Mouse (Mus musculus) cerebellum, adult 9-11 months (tissue): ENCODE results near the gene Olfr724.
"Not testable (repeated sequence)": the region's sequence is repeated elsewhere in the genome, so short reads cannot be mapped to it uniquely, and the experiment has no call there.

Experiments used
- DNase-seq: peaks from one replicate; pipeline ENCODE4 v3.0.0; 2022

The Olfr724 gene

DNA sequence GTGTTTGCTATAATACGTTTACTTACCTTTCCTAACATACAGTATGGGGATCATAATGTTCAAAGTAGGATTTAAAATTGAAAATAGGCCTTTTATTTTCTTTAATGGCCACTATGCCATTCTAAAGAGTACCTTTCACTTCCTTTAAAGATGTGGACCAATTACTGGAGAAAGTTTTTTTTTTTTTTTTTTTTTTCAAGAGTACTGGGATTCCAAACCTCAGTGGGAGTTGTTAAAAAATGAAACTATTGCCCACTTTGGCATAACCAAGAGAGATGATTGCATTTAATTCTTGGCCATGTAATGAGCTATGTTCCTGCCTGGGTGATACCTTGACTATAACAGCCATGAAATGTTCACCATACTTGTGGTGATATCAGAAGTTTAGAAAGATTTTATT lies at the start of gene Olfr724:
Gene Olfr724 (minus strand): TSS at position 101 of the 400 bp plus-strand sequence.
- DNase-seq: not testable (repeated sequence)

GRCm38 (mm10) chr14:49955890-49956289 lies 7.2 kb downstream of the Olfr724 start:
- no peak for DNase-seq

DNA sequence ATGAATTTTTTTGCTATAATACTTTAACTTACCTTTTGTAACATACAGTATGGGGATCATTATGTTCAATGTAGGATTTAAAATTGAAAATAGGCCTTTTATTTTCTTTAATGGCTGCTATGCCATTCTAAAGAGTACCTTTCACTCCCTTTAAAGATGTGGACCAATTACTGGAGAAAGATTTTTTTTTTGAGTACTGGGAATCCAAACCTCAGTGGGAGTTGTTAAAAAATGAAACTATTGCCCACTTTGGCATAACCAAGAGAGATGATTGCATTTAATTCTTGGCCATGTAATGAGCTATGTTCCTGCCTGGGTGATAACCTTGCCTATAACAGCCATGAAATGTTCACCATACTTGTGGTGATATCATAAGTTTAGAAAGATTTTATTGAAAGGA lies 31.4 kb downstream of the Olfr724 start, which contains the start of gene Olfr723:
Gene Olfr723 (minus strand): TSS at position 101 of the 400 bp plus-strand sequence.
- DNase-seq: not testable (repeated sequence)
